Mouse (Mus musculus): ENCODE results near the gene Mug2. TPM values are rescaled to one million over a fixed set of nuclear protein-coding genes. Genes with fewer than 3 reads are reported as not detected.

The Mug2 gene
- polyA plus RNA-seq (2012; rRNA removed): not detected in 2 replicates

DNA sequence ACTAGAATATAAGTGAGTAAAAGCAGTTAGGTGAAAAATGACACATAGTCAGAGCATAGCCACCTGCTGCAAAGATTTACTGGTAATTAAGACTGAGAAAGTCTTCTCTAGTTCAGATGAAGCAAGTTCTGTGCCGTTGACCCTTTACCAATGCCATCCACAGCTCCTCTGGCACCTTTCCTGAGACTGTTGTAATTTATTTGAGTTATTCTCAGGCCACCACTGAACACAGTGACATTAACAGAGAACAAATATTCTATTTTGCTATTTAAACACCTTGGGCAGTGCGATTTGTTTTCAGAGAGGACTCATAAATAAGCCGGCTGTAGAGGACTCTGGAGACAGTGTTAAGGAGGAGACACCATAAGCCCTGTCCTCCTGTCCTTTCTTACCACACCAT is at the start of gene Mug2:
TSS of gene Mug2 (plus strand) at position 301 of the 400 bp plus-strand sequence.

Other genes starting within 250 kb of the Mug2 start
- 0.02 and 0.06 TPM in 2 replicates for gene Mug1, start 168.2 kb upstream of the Mug2 start, polyA plus RNA-seq (2012; rRNA removed)